Mouse (Mus musculus) kidney, postnatal 25 days (tissue): ENCODE measurements at regions not wholly inside any gene's neighbourhood (a gene's known extent, or its start where the extent isn't known, plus 50 kb on each side); places are given as distances from the start of the nearest gene placed in this dataset.

Experiments used
- DNase-seq, 2 experiments: peaks; one replicate each; pipeline ENCODE4 v3.0.0; 2021; ENCODE audit warnings: mixed read lengths in 2 of 2

GRCm38 (mm10) chr8:113582180-113582975, 53.0 kb upstream of the Mon1b start:
- peak in 1 of 2 experiments; percentile 11 for DNase-seq

GRCm38 (mm10) chr8:113583801-113584200, 51.6 kb upstream of the Mon1b start:
- no peak for DNase-seq
